ENCODE assay signal across 20 mouse cellular contexts in genomic region chr5:139592011-139592410, GRCm38 (mm10). TPM values are rescaled to one million over a fixed set of nuclear protein-coding genes. Genes with fewer than 3 reads are reported as not detected.
"Had no signal": no experiment of that assay in that cellular context is flagged by ENCODE, and none has a peak within 500 bp of the region (broad histone marks: within the 10 kb centered on the region; RNA-seq: fewer than 3 reads in every experiment).

No protein-coding gene starts in this region.

- H3K36me3 ChIP-seq: lung, embryonic 15.5 days had no signal

- H3K4me2 ChIP-seq: liver, embryonic 11.5 days; lung, embryonic 15.5 days; midbrain, embryonic 11.5 days had no signal

- H3K9ac ChIP-seq: liver, embryonic 14.5 days; lung, embryonic 15.5 days had no signal

- DNase-seq: layer of hippocampus, postnatal 36 days; lung, adult 18-20 months; lung, postnatal 10 days; lung, postnatal 4 days; midbrain, embryonic 14.5 days; right cerebral cortex, adult 18-20 months; right cerebral cortex, postnatal 14 days; right cerebral cortex, postnatal 4 days; thymus, adult 2 months; thymus, postnatal 14 days; thymus, postnatal 4 days had no signal

- H3K4me1 ChIP-seq: lung, embryonic 15.5 days had no signal

- H3K4me3 ChIP-seq: left cerebral cortex, adult 2 months; lung, embryonic 15.5 days had no signal

- H3K27ac ChIP-seq: left cerebral cortex, adult 2 months; liver, embryonic 14.5 days; lung, embryonic 15.5 days; stomach, postnatal 0 days had no signal

- H3K9me3 ChIP-seq: lung, embryonic 15.5 days had no signal

RNA-seq across cellular contexts. Expression of gene Uncx, which starts 48.7 kb away (rescaled TPM):
- polyA plus RNA-seq: intestine, embryonic 14.5 days; intestine, postnatal 0 days; liver, embryonic 11.5 days; liver, embryonic 14.5 days; stomach, embryonic 14.5 days; stomach, postnatal 0 days had no signal
